10 mouse cellular contexts compared by ENCODE assay signal in genomic region chr9:69443203-69443602, GRCm38 (mm10). TPM values are rescaled to one million over a fixed set of nuclear protein-coding genes. Genes with fewer than 3 reads are reported as not detected.
DNase-seq lines count a peak whose midpoint lies in the region; ATAC-seq lines count a peak whose summit lies in the region.
"Had no signal": no experiment of that assay in that cellular context is flagged by ENCODE, and none has a peak within 500 bp of the region (broad histone marks: within the 10 kb centered on the region; RNA-seq: fewer than 3 reads in every experiment).

No protein-coding gene starts in this region.

- no peak for ATAC-seq in heart, embryonic 11.5 days (replicated peaks; ENCODE audit: insufficient number of reproducible peaks, low FRiP score, low TSS enrichment)
- peak; percentile 59; the same call in 1 of the 2 replicates for ATAC-seq in heart, embryonic 16.5 days (replicated peaks; ENCODE audit: extremely low read depth, insufficient read depth, low FRiP score)
- ATAC-seq in erythroblast, adult 5-6 weeks (replicated peaks; ENCODE audit: low FRiP score, poor library complexity, severe bottlenecking): no peak

- H3K27me3 ChIP-seq in heart, embryonic 11.5 days (ENCODE audit: control insufficient read depth, insufficient read depth, low read length): no peaks in the 10 kb centered on the region
- no peaks in the 10 kb centered on the region for H3K27me3 ChIP-seq in heart, embryonic 16.5 days (ENCODE audit: control insufficient read depth, insufficient read depth, low read length)
- H3K27me3 ChIP-seq: hindbrain, embryonic 15.5 days; neural tube, embryonic 13.5 days had no signal

- H3K9me3 ChIP-seq in heart, embryonic 11.5 days (replicated peaks; ENCODE audit: control insufficient read depth, low read length): no peaks in the 10 kb centered on the region
- no peaks in the 10 kb centered on the region for H3K9me3 ChIP-seq in heart, embryonic 16.5 days (replicated peaks; ENCODE audit: control insufficient read depth, low read length)
- H3K9me3 ChIP-seq: hindbrain, embryonic 15.5 days; neural tube, embryonic 13.5 days had no signal

- DNase-seq in heart, adult 18-20 months: peak; percentile 73 to 85
- DNase-seq in NIH3T3 (ENCODE audit: low read depth): peak; percentile 93
- no peak for DNase-seq in thymus, postnatal 36 days
- DNase-seq in spleen, postnatal 10 days (ENCODE audit: low spot score in 2 of 2): no peak

- H3K79me2 ChIP-seq in macrophage (ENCODE audit: inconsistent target): no peaks in the 10 kb centered on the region

- H3K9ac ChIP-seq in heart, embryonic 11.5 days (ENCODE audit: low read depth, low read length): no peak overlapping the region
- H3K9ac ChIP-seq in heart, embryonic 16.5 days (ENCODE audit: low read length): no peak overlapping the region
- H3K9ac ChIP-seq: hindbrain, embryonic 15.5 days; neural tube, embryonic 13.5 days had no signal

- no peak overlapping the region for H3K4me2 ChIP-seq in heart, embryonic 11.5 days
- no peak overlapping the region for H3K4me2 ChIP-seq in heart, embryonic 16.5 days (ENCODE audit: low read depth, low read length)
- H3K4me2 ChIP-seq: hindbrain, embryonic 15.5 days; neural tube, embryonic 13.5 days had no signal

- H3K4me1 ChIP-seq in heart, embryonic 11.5 days (ENCODE audit: control insufficient read depth, insufficient read depth, low read length): no peaks in the 10 kb centered on the region
- peaks cover 9% of the 10 kb centered on the region for H3K4me1 ChIP-seq in heart, embryonic 16.5 days (ENCODE audit: control insufficient read depth, insufficient read depth, low read length)
- H3K4me1 ChIP-seq: hindbrain, embryonic 15.5 days; neural tube, embryonic 13.5 days had no signal

- no peak overlapping the region for H3K4me3 ChIP-seq in heart, embryonic 11.5 days (ENCODE audit: low read depth, low read length)
- H3K4me3 ChIP-seq in heart, embryonic 16.5 days (ENCODE audit: low read length): no peak overlapping the region
- H3K4me3 ChIP-seq in macrophage (ENCODE audit: inconsistent target): no peak overlapping the region
- H3K4me3 ChIP-seq: hindbrain, embryonic 15.5 days; neural tube, embryonic 13.5 days had no signal

- H3K27ac ChIP-seq in heart, embryonic 11.5 days (ENCODE audit: low read depth, low read length): no peak overlapping the region
- no peak overlapping the region for H3K27ac ChIP-seq in heart, embryonic 16.5 days (ENCODE audit: low read length)
- H3K27ac ChIP-seq in macrophage: peak overlapping the region; percentile 65
- H3K27ac ChIP-seq: hindbrain, embryonic 15.5 days; neural tube, embryonic 13.5 days had no signal

- WGBS in heart, embryonic 11.5 days (ENCODE audit: insufficient replicate concordance): 49% methylated on average over 3 of the region's 3 CpGs
- WGBS in heart, embryonic 16.5 days: 33% methylated on average over 3 of the region's 3 CpGs
- WGBS in macrophage (ENCODE audit: missing documents): 39% methylated on average over 3 of the region's 3 CpGs

- H3K36me3 ChIP-seq in heart, embryonic 11.5 days (ENCODE audit: control insufficient read depth, insufficient read depth, low read length): no peaks in the 10 kb centered on the region
- H3K36me3 ChIP-seq in heart, embryonic 16.5 days (ENCODE audit: control insufficient read depth, insufficient read depth): no peaks in the 10 kb centered on the region
- no peaks in the 10 kb centered on the region for H3K36me3 ChIP-seq in macrophage (ENCODE audit: inconsistent target)
- H3K36me3 ChIP-seq: hindbrain, embryonic 15.5 days; neural tube, embryonic 13.5 days had no signal

RNA-seq across cellular contexts. Expression of gene Anxa2, which starts 10.2 kb away (rescaled TPM):
- total RNA-seq in heart, adult 18-20 months (2021): 10 to 100 TPM; 74.1 to 74.4 TPM
- 386 and 425 TPM in 2 replicates for polyA plus RNA-seq in heart, embryonic 11.5 days (2014; fragmentation: Nextera tagmentation; extraction: Ambion mirVana)
- polyA plus RNA-seq in heart, embryonic 16.5 days (2015; fragmentation: Nextera tagmentation; extraction: Ambion mirVana): 622 and 705 TPM in 2 replicates
- 100 to 1,000 TPM in 17 of 26 experiments, 10 to 100 TPM in 9; 47.0 to 591 (median 124) TPM for total RNA-seq in macrophage (2018; cell fraction: chromatin; rRNA removed)
- 100 to 1,000 TPM; 316 to 618 (median 423) TPM for total RNA-seq in macrophage (2018; cell fraction: cytosol; rRNA removed)
- total RNA-seq in macrophage (2018; cell fraction: nucleus; rRNA removed): 100 to 1,000 TPM in 21 of 26 experiments, 10 to 100 TPM in 5; 78.5 to 393 (median 125) TPM
- 379 to 759 TPM (median 732 TPM) in 3 replicates for polyA plus RNA-seq in macrophage (2018)
- 112 and 115 TPM in 2 replicates for total RNA-seq in erythroblast, adult 5-6 weeks (2015; ENCODE audit: low replicate concordance)
- 51.4 and 73.2 TPM in 2 replicates for total RNA-seq in erythroblast, adult 5-6 weeks (2017; ENCODE audit: low replicate concordance)

RNA-seq across cellular contexts. Expression of gene Ice2, which starts 45.5 kb away (rescaled TPM):
- 1 to 10 TPM; 6.4 to 8.9 TPM for total RNA-seq in heart, adult 18-20 months (2021)
- 14.5 and 15.6 TPM in 2 replicates for polyA plus RNA-seq in heart, embryonic 11.5 days (2014; fragmentation: Nextera tagmentation; extraction: Ambion mirVana)
- 11.3 and 12.6 TPM in 2 replicates for polyA plus RNA-seq in heart, embryonic 16.5 days (2015; fragmentation: Nextera tagmentation; extraction: Ambion mirVana)
- 10 to 100 TPM in 25 of 26 experiments, 1 to 10 TPM in 1; 8.4 to 55.0 (median 30.2) TPM for total RNA-seq in macrophage (2018; cell fraction: chromatin; rRNA removed)
- 1 to 10 TPM; 1.8 to 7.4 (median 4.9) TPM for total RNA-seq in macrophage (2018; cell fraction: cytosol; rRNA removed)
- total RNA-seq in macrophage (2018; cell fraction: nucleus; rRNA removed): 10 to 100 TPM in 23 of 26 experiments, 1 to 10 TPM in 3; 9.3 to 53.3 (median 18.7) TPM
- 5.1 to 7.0 TPM (median 5.6 TPM) in 3 replicates for polyA plus RNA-seq in macrophage (2018)
- 3.6 and 4.6 TPM in 2 replicates for total RNA-seq in erythroblast, adult 5-6 weeks (2015; ENCODE audit: low replicate concordance)
- 7.1 and 11.3 TPM in 2 replicates for total RNA-seq in erythroblast, adult 5-6 weeks (2017; ENCODE audit: low replicate concordance)

Comparison
In these comparisons a context has a peak if more than half of its experiments do, and no peak if none do; other contexts are left out.
1. DNase-seq: peak in heart, adult 18-20 months (2 of 2) and NIH3T3 (single experiment); none in thymus, postnatal 36 days (0 of 2) and spleen, postnatal 10 days (0 of 2).